Mouse (Mus musculus): ENCODE data around the gene Il16.

- TF ChIP-seq CTCF (IDR thresholded peaks at IDR 0.05; ENCODE audit: low read depth) (no peak), EP300 (IDR thresholded peaks at IDR 0.05; ENCODE audit: low read depth) (no peak)
These were observed 68.2 kb downstream of the Il16 start for GRCm38 (mm10) chr7:83677296-83677695.
